ENCODE assay signal across 24 mouse cellular contexts in the genomic region with DNA sequence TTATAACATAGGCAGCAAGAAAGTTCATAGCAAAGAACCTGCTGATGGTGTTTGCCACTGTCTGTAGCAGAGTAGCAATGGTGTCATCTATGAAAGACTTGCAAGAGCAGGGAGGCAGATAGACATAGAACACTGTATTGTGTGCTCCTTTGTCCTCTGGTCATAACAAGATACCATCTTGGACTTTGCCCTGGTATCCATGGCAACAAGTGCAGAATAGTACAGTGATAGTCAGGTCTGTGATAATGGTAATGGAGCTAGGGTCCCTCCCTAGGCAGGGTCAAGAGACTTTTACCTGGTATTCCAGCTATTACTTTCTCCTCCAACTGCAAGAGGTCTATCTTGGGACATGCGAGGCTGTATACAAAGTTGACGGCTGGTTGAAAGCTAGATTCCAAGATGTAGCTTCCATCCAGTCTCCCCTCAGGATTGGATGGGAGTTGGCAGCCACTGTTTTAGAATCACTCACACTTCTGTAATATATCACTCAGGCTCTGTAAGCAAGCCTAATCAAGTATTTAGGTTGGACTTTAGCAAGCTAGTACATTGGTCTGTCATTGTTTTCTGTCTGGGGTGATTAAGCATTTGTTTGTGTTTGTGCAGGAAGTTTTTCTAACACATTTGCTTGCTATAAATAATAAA.
A peak's percentile ranks its signal among the peaks of the same experiment; 100 is the strongest.
DNase-seq lines count a peak whose midpoint lies in the region; ATAC-seq and TF ChIP-seq lines count a peak whose summit lies in the region.
"Had no signal": no experiment of that assay in that cellular context is flagged by ENCODE, and none has a peak within 500 bp of the region (broad histone marks: within the 10 kb centered on the region; RNA-seq: fewer than 3 reads in every experiment).

No protein-coding gene starts in this region.

- no peak overlapping the region for H3K9ac ChIP-seq in midbrain, embryonic 11.5 days (ENCODE audit: low read length)
- H3K9ac ChIP-seq in midbrain, embryonic 15.5 days, result no peak overlapping the region
- H3K9ac ChIP-seq in intestine, postnatal 0 days (ENCODE audit: low read depth, low read length), result no peak overlapping the region
- H3K9ac ChIP-seq in stomach, embryonic 15.5 days, result no peak overlapping the region
- H3K9ac ChIP-seq: embryonic facial prominence, embryonic 12.5 days; embryonic facial prominence, embryonic 15.5 days; hindbrain, embryonic 13.5 days had no signal

- no peaks in the 10 kb centered on the region for H3K36me3 ChIP-seq in midbrain, embryonic 11.5 days (ENCODE audit: control insufficient read depth, insufficient read depth, low read length)
- no peaks in the 10 kb centered on the region for H3K36me3 ChIP-seq in midbrain, embryonic 15.5 days (replicated peaks)
- H3K36me3 ChIP-seq in intestine, postnatal 0 days (ENCODE audit: control insufficient read depth, insufficient read depth), result no peaks in the 10 kb centered on the region
- no peaks in the 10 kb centered on the region for H3K36me3 ChIP-seq in stomach, embryonic 15.5 days
- H3K36me3 ChIP-seq: embryonic facial prominence, embryonic 12.5 days; embryonic facial prominence, embryonic 15.5 days; G1E; hindbrain, embryonic 13.5 days had no signal

- no peaks in the 10 kb centered on the region for H3K27me3 ChIP-seq in midbrain, embryonic 11.5 days (ENCODE audit: control insufficient read depth, insufficient read depth, low read length)
- H3K27me3 ChIP-seq in midbrain, embryonic 15.5 days (replicated peaks), result no peaks in the 10 kb centered on the region
- no peaks in the 10 kb centered on the region for H3K27me3 ChIP-seq in intestine, postnatal 0 days (replicated peaks; ENCODE audit: control insufficient read depth, insufficient read depth, low read length)
- H3K27me3 ChIP-seq in stomach, embryonic 15.5 days (replicated peaks), result no peaks in the 10 kb centered on the region
- H3K27me3 ChIP-seq: CH12.LX; embryonic facial prominence, embryonic 12.5 days; embryonic facial prominence, embryonic 15.5 days; hindbrain, embryonic 13.5 days had no signal

- no peaks in the 10 kb centered on the region for H3K9me3 ChIP-seq in midbrain, embryonic 11.5 days (ENCODE audit: control insufficient read depth, low read length)
- H3K9me3 ChIP-seq in midbrain, embryonic 15.5 days, result no peaks in the 10 kb centered on the region
- no peaks in the 10 kb centered on the region for H3K9me3 ChIP-seq in intestine, postnatal 0 days (ENCODE audit: control insufficient read depth)
- no peaks in the 10 kb centered on the region for H3K9me3 ChIP-seq in stomach, embryonic 15.5 days
- H3K9me3 ChIP-seq: embryonic facial prominence, embryonic 12.5 days; embryonic facial prominence, embryonic 15.5 days; hindbrain, embryonic 13.5 days had no signal

- peak; percentile 26 for DNase-seq in midbrain, embryonic 11.5 days (ENCODE audit: low spot score, missing footprints)
- DNase-seq in retina, postnatal 1 day, result no peak
- no peak for DNase-seq in frontal cortex, adult 2 months (ENCODE audit: extremely low spot score in 1 of 2, low spot score in 1 of 2)
- no peak for DNase-seq in right cerebral cortex, postnatal 36 days (ENCODE audit: low spot score in 2 of 2)
- DNase-seq: adrenal gland, postnatal 14 days; B cell, adult 2 months; cerebellum, adult 11 months; cerebellum, adult 2 months; cerebellum, adult 9-11 months; cerebellum, postnatal 25 days; gastrocnemius, postnatal 14 days; heart, adult 11 months had no signal

- no peak for ATAC-seq in midbrain, embryonic 11.5 days (ENCODE audit: low FRiP score)
- no peak for ATAC-seq in midbrain, embryonic 15.5 days (replicated peaks)
- peak; percentile 98 for ATAC-seq in intestine, postnatal 0 days
- peak; percentile 78 for ATAC-seq in stomach, embryonic 15.5 days (ENCODE audit: insufficient read depth, low FRiP score, low read depth)
- ATAC-seq: forebrain, embryonic 14.5 days; hindbrain, embryonic 16.5 days; Patski had no signal

- no peak overlapping the region for H3K4me3 ChIP-seq in midbrain, embryonic 11.5 days (ENCODE audit: low read depth, low read length)
- no peak overlapping the region for H3K4me3 ChIP-seq in midbrain, embryonic 15.5 days
- H3K4me3 ChIP-seq in intestine, postnatal 0 days (ENCODE audit: low read depth, low read length), result no peak overlapping the region
- H3K4me3 ChIP-seq in stomach, embryonic 15.5 days (replicated peaks), result no peak overlapping the region
- H3K4me3 ChIP-seq: embryonic facial prominence, embryonic 12.5 days; embryonic facial prominence, embryonic 15.5 days; hindbrain, embryonic 13.5 days had no signal

- 96% methylated on average over 2 of the region's 2 CpGs for WGBS in midbrain, embryonic 11.5 days
- 94% methylated on average over 2 of the region's 2 CpGs for WGBS in midbrain, embryonic 15.5 days
- WGBS in intestine, postnatal 0 days, result 34% methylated on average over 2 of the region's 2 CpGs
- 71% methylated on average over 2 of the region's 2 CpGs for WGBS in stomach, embryonic 15.5 days

- no peak for TF ChIP-seq CTCF in intestine, postnatal 0 days (IDR thresholded peaks at IDR 0.05; ENCODE audit: low read depth)

- no peaks in the 10 kb centered on the region for H3K4me1 ChIP-seq in midbrain, embryonic 11.5 days (ENCODE audit: control insufficient read depth, insufficient read depth, low read length)
- no peaks in the 10 kb centered on the region for H3K4me1 ChIP-seq in midbrain, embryonic 15.5 days
- 0 out of 2 replicates have a peak, but pooled peaks cover 3% of the 10 kb centered on the region for H3K4me1 ChIP-seq in intestine, postnatal 0 days (replicated peaks; ENCODE audit: control insufficient read depth, insufficient read depth, low read length)
- no peaks in the 10 kb centered on the region for H3K4me1 ChIP-seq in stomach, embryonic 15.5 days
- H3K4me1 ChIP-seq: embryonic facial prominence, embryonic 12.5 days; embryonic facial prominence, embryonic 15.5 days; hindbrain, embryonic 13.5 days had no signal

- no peak overlapping the region for H3K27ac ChIP-seq in midbrain, embryonic 11.5 days (ENCODE audit: low read depth, low read length)
- H3K27ac ChIP-seq in midbrain, embryonic 15.5 days, result no peak overlapping the region
- H3K27ac ChIP-seq in intestine, postnatal 0 days (ENCODE audit: low read depth, low read length), result no peak overlapping the region
- H3K27ac ChIP-seq in stomach, embryonic 15.5 days, result no peak overlapping the region
- H3K27ac ChIP-seq: embryonic facial prominence, embryonic 12.5 days; embryonic facial prominence, embryonic 15.5 days; hindbrain, embryonic 13.5 days had no signal

- no peak overlapping the region for H3K4me2 ChIP-seq in midbrain, embryonic 11.5 days
- H3K4me2 ChIP-seq in midbrain, embryonic 15.5 days, result no peak overlapping the region
- H3K4me2 ChIP-seq in intestine, postnatal 0 days (replicated peaks; ENCODE audit: low read depth), result no peak overlapping the region
- no peak overlapping the region for H3K4me2 ChIP-seq in stomach, embryonic 15.5 days
- H3K4me2 ChIP-seq: embryonic facial prominence, embryonic 12.5 days; embryonic facial prominence, embryonic 15.5 days; heart, embryonic 11.5 days; hindbrain, embryonic 13.5 days had no signal

Comparison
In these comparisons a context has a peak if more than half of its experiments do, and no peak if none do; other contexts are left out.
1. ATAC-seq: peak in intestine, postnatal 0 days (single experiment) and stomach, embryonic 15.5 days (single experiment); none in midbrain, embryonic 11.5 days (single experiment) and midbrain, embryonic 15.5 days (single experiment).